Mouse (Mus musculus) hindbrain, postnatal 0 days (tissue): ENCODE data around the gene Cnga4. TPM values are rescaled to one million over a fixed set of nuclear protein-coding genes. Genes with fewer than 3 reads are reported as not detected.
A peak's percentile ranks its signal among the peaks of the same experiment; 100 is the strongest.

Source experiments
- ATAC-seq: fragments of 200-750 bp; cut with Nextera tagmentation; 2 replicates; pipeline ENCODE4 v1.8.0; 2017; ENCODE audit warnings: mild to moderate bottlenecking, moderate TSS enrichment, moderate library complexity
- DNase-seq: peaks from one replicate; pipeline ENCODE4 v3.0.0-alpha.2; 2015; ENCODE audit warnings: low spot score
- H3K27ac ChIP-seq: fragments of 300-500 bp; sonication (generic); 2 replicates; pipeline ENCODE4 v1.5.1; 2014; ENCODE audit warnings: mild to moderate bottlenecking
- H3K27me3 ChIP-seq: fragments of 300-500 bp; sonication (generic); 2 replicates; pipeline ENCODE4 v1.6.1; 2014; ENCODE audit warnings: low read length, mixed read lengths; ENCODE audit not compliant: insufficient read depth
- H3K36me3 ChIP-seq: fragments of 300-500 bp; sonication (generic); 2 replicates; pipeline ENCODE4 v1.6.1; 2014; ENCODE audit warnings: low read length, mixed read lengths; ENCODE audit not compliant: insufficient read depth
- H3K4me1 ChIP-seq: fragments of 300-500 bp; sonication (generic); 2 replicates; pipeline ENCODE4 v1.6.1; 2014; ENCODE audit warnings: antibody characterized with exemption, low read length, mixed read lengths; ENCODE audit not compliant: insufficient read depth
- H3K4me2 ChIP-seq: fragments of 300-500 bp; sonication (generic); 2 replicates; pipeline ENCODE4 v1.6.1; 2014; ENCODE audit warnings: low read depth, mild to moderate bottlenecking, low read length, moderate library complexity, mixed read lengths
- H3K4me3 ChIP-seq: fragments of 300-500 bp; sonication (generic); 2 replicates; pipeline ENCODE4 v1.5.1; 2014; ENCODE audit warnings: low read length
- H3K9ac ChIP-seq: fragments of 300-500 bp; sonication (generic); replicated peaks from 2 replicates; pipeline ENCODE4 v1.6.1; 2014; ENCODE audit warnings: mild to moderate bottlenecking, low read length, moderate library complexity, mixed read lengths
- H3K9me3 ChIP-seq: fragments of 300-500 bp; sonication (generic); 2 replicates; pipeline ENCODE4 v1.6.1; 2016; ENCODE audit warnings: low read length, mixed read lengths
- CTCF ChIP-seq: IDR thresholded peaks from 2 replicates; pipeline ENCODE4 v1.5.1; 2016; ENCODE audit warnings: antibody characterized with exemption, control low read depth, low read depth
- WGBS: fragments of 180-500 bp; shearing (Covaris S2); extraction: QIAGEN DNeasy Blood & Tissue Kit; methylation state at CpG from one replicate; pipeline ENCODE4 v1.1.7; 2014; 5-methylcytosine and 5-hydroxymethylcytosine counted together
- polyA plus RNA-seq: library from polyadenylated mRNA; unstranded; fragments of >200 nt; fragmentation: Nextera tagmentation; extraction: Ambion mirVana; gene quantifications from 2 replicates; pipeline ENCODE4 v1.2.1, GENCODE M21; 2015
- total RNA-seq: library from RNA; depleted of rRNA; stranded (reverse); fragments of >200 nt; gene quantifications from 2 replicates; pipeline ENCODE4 v1.2.3, GENCODE M21; 2014

Cnga4 gene
- total and polyA plus RNA-seq, 2 experiments from 2014 or later, result 0.08 to 0.21 TPM

- H3K36me3 ChIP-seq, result peaks cover 5% of the 10 kb centered on the region
- H3K27ac ChIP-seq, result no peak overlapping the region
- no peak overlapping the region for H3K4me3 ChIP-seq
- no peaks in the 10 kb centered on the region for H3K27me3 ChIP-seq
- WGBS, result 74% methylated on average over 1 of the region's 1 CpGs
- DNase-seq (no peak), ATAC-seq (no peak)
- TF ChIP-seq CTCF, result no peak
- H3K9me3 ChIP-seq, result no peaks in the 10 kb centered on the region
- no peak overlapping the region for H3K4me2 ChIP-seq
- H3K4me1 ChIP-seq, result peaks cover 7% of the 10 kb centered on the region; the same call in 1 of the 2 replicates
- no peak overlapping the region for H3K9ac ChIP-seq
Measured at GRCm38 (mm10) chr7:105394606-105395005, 9.8 kb upstream of the Cnga4 start.

GRCm38 (mm10) chr7:105395131-105395820, 9.1 kb upstream of the Cnga4 start:
- Histone ChIP-seq H3K9ac (no peak overlapping the region), H3K4me1 (peaks cover 7% of the 10 kb centered on the region; the same call in 1 of the 2 replicates), H3K36me3 (no peaks in the 10 kb centered on the region), H3K27me3 (no peaks in the 10 kb centered on the region), H3K4me3 (no peak overlapping the region), H3K27ac (no peak overlapping the region), H3K4me2 (no peak overlapping the region), H3K9me3 (no peaks in the 10 kb centered on the region)
- ATAC-seq (no peak), DNase-seq (no peak)
- TF ChIP-seq CTCF, result no peak

- no peak for ATAC-seq
- Histone ChIP-seq H3K27me3 (no peaks in the 10 kb centered on the region), H3K4me2 (no peak overlapping the region), H3K36me3 (no peaks in the 10 kb centered on the region), H3K4me3 (no peak overlapping the region), H3K4me1 (peaks cover 10% of the 10 kb centered on the region; the same call in 1 of the 2 replicates), H3K9ac (no peak overlapping the region), H3K9me3 (no peaks in the 10 kb centered on the region), H3K27ac (no peak overlapping the region)
- DNase-seq, result no peak
- no peak for TF ChIP-seq CTCF
Measured at GRCm38 (mm10) chr7:105396126-105396525, 8.2 kb upstream of the Cnga4 start.

- no peaks in the 10 kb centered on the region for H3K9me3 ChIP-seq
- 2% methylated on average over 25 of the region's 25 CpGs for WGBS
- H3K36me3 ChIP-seq, result no peaks in the 10 kb centered on the region
- H3K4me1 ChIP-seq, result peaks cover 10% of the 10 kb centered on the region; the same call in 1 of the 2 replicates
- ATAC-seq (peak; percentile 59; the same call in 1 of the 2 replicates), DNase-seq (no peak)
- peak overlapping the region; percentile 63 for H3K4me3 ChIP-seq
- no peak for TF ChIP-seq CTCF
- peak overlapping the region; percentile 58 for H3K4me2 ChIP-seq
- peak overlapping the region; percentile 71 for H3K9ac ChIP-seq
- no peaks in the 10 kb centered on the region for H3K27me3 ChIP-seq
- peak overlapping the region; percentile 37; the same call in 1 of the 2 replicates for H3K27ac ChIP-seq
Measured at GRCm38 (mm10) chr7:105399058-105399934, 5.1 kb upstream of the Cnga4 start.

- ATAC-seq, result peak; percentile 99
- Histone ChIP-seq H3K27ac (peak within 1 kb of the TSS; percentile 79), H3K9me3 (no peaks in the 10 kb centered on the region), H3K4me1 (peaks cover 10% of the 10 kb centered on the region; the same call in 1 of the 2 replicates), H3K36me3 (no peaks in the 10 kb centered on the region), H3K27me3 (no peaks in the 10 kb centered on the region), H3K9ac (peak within 1 kb of the TSS; percentile 71), H3K4me2 (peak within 1 kb of the TSS; percentile 64), H3K4me3 (peak within 1 kb of the TSS; percentile 63)
- peak; percentile 100 for DNase-seq
- no peak for TF ChIP-seq CTCF
- 1% methylated on average over 50 of the region's 55 CpGs for WGBS
Measured at GRCm38 (mm10) chr7:105399935-105400624, 4.3 kb upstream of the Cnga4 start, which contains the start of gene Fam160a2. TSS of gene Fam160a2 (minus strand) at chr7:105400054.

- Histone ChIP-seq H3K9ac (no peak overlapping the region), H3K4me1 (no peaks in the 10 kb centered on the region), H3K4me2 (no peak overlapping the region), H3K36me3 (no peaks in the 10 kb centered on the region), H3K27ac (no peak overlapping the region), H3K27me3 (no peaks in the 10 kb centered on the region), H3K4me3 (no peak overlapping the region), H3K9me3 (no peaks in the 10 kb centered on the region)
- ATAC-seq (no peak), DNase-seq (no peak)
- 75% methylated on average over 1 of the region's 1 CpGs for WGBS
- TF ChIP-seq CTCF, result no peak
Measured at GRCm38 (mm10) chr7:105406322-105406721, 2.0 kb downstream of the Cnga4 start.
